Mouse (Mus musculus): Measurements from ENCODE around the gene Cpeb2. TPM values are rescaled to one million over a fixed set of nuclear protein-coding genes. Genes with fewer than 3 reads are reported as not detected.
A peak's percentile ranks its signal among the peaks of the same experiment; 100 is the strongest.

Cpeb2 gene
- 10.7 and 12.4 TPM in 2 replicates for total RNA-seq (2014; rRNA removed; ENCODE audit: low replicate concordance)
- polyA plus RNA-seq (2015; fragmentation: Nextera tagmentation; extraction: Ambion mirVana), result 5.8 and 6.1 TPM in 2 replicates

- Histone ChIP-seq H3K9me3 (replicated peaks; ENCODE audit: control insufficient read depth, low read length) (no peaks in the 10 kb centered on the region), H3K4me2 (ENCODE audit: low read depth, low read length) (peak within 1 kb of the TSS; percentile 65), H3K4me1 (ENCODE audit: control insufficient read depth, insufficient read depth) (no peaks in the 10 kb centered on the region), H3K27ac (ENCODE audit: low read depth) (peak within 1 kb of the TSS; percentile 99), H3K27me3 (ENCODE audit: control insufficient read depth, insufficient read depth, low read length) (no peaks in the 10 kb centered on the region), H3K36me3 (replicated peaks; ENCODE audit: control insufficient read depth, insufficient read depth, low read length) (no peaks in the 10 kb centered on the region), H3K9ac (replicated peaks; ENCODE audit: low read depth, low read length) (peak within 1 kb of the TSS; percentile 94), H3K4me3 (ENCODE audit: low read depth, low read length) (peak within 1 kb of the TSS; percentile 72)
- peak; percentile 91 for DNase-seq (ENCODE audit: low spot score)
- ATAC-seq (ENCODE audit: insufficient read depth, low read depth), result peak; percentile 90
- under 1% methylated on average over 72 of the region's 89 CpGs for WGBS
- no peak for TF ChIP-seq EP300 (IDR thresholded peaks at IDR 0.05; ENCODE audit: low read depth)
- TF ChIP-seq CTCF (IDR thresholded peaks at IDR 0.05; ENCODE audit: low read depth), result no peak
These were observed at the start of gene Cpeb2 for GRCm38 (mm10) chr5:43232480-43233315. Cpeb2 (plus strand) TSS chr5:43233170.

DNA sequence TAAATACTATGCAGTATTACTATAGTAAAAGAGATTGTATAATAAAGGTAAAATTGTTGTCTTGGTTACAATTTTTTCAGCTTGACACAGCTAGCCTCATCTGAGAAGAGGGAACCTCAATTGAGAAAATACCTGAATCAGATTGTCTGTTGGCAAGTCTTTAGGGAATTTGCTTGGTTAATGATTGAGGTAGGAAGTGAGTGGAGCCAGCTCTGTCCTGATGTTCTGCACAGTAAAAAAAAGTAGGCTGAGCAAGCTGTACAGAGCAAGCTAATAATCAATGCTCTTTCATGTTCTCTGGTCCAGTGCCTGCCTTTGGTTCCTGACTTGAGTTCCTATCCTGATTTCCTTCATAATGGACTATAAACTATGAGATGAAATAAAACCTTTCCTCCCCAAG, 49.4 kb upstream of the Cpeb2 start:
- H3K9me3 ChIP-seq (replicated peaks; ENCODE audit: control insufficient read depth, low read length), result no peaks in the 10 kb centered on the region
- H3K36me3 ChIP-seq (replicated peaks; ENCODE audit: control insufficient read depth, insufficient read depth, low read length), result no peaks in the 10 kb centered on the region
- H3K9ac ChIP-seq (replicated peaks; ENCODE audit: low read depth, low read length), result no peak overlapping the region
- H3K4me1 ChIP-seq (ENCODE audit: control insufficient read depth, insufficient read depth), result no peaks in the 10 kb centered on the region
- H3K4me3 ChIP-seq (ENCODE audit: low read depth, low read length), result no peak overlapping the region
- no peak for TF ChIP-seq CTCF (IDR thresholded peaks at IDR 0.05; ENCODE audit: low read depth)
- no peak for DNase-seq (ENCODE audit: low spot score)
- H3K4me2 ChIP-seq (ENCODE audit: low read depth, low read length), result no peak overlapping the region
- no peak for ATAC-seq (ENCODE audit: insufficient read depth, low read depth)
- no peak overlapping the region for H3K27ac ChIP-seq (ENCODE audit: low read depth)
- H3K27me3 ChIP-seq (ENCODE audit: control insufficient read depth, insufficient read depth, low read length), result no peaks in the 10 kb centered on the region

DNA sequence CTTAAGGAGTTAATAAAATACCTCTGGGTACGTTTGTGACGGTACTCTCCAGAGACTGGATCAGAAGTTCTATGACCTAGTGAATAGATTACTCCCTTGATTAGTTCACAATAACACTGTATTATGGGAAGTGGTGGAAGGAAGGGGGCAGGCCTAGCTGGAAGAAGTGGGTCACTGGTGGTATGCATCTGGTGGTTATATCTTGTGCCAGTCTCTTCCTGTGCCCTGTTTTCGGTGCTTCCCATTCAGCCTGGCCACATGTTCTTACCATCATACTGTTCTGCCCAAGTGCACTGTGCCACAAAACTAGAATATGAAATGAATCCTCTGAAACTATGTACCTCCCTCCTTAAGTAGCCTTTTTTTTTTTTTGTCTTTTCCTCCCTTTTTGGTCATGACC, 48.1 kb upstream of the Cpeb2 start:
- ATAC-seq (ENCODE audit: insufficient read depth, low read depth) (no peak), DNase-seq (ENCODE audit: low spot score) (no peak)
- Histone ChIP-seq H3K9me3 (replicated peaks; ENCODE audit: control insufficient read depth, low read length) (no peaks in the 10 kb centered on the region), H3K4me1 (ENCODE audit: control insufficient read depth, insufficient read depth) (no peaks in the 10 kb centered on the region), H3K36me3 (replicated peaks; ENCODE audit: control insufficient read depth, insufficient read depth, low read length) (no peaks in the 10 kb centered on the region), H3K4me2 (ENCODE audit: low read depth, low read length) (no peak overlapping the region), H3K27ac (ENCODE audit: low read depth) (no peak overlapping the region), H3K9ac (replicated peaks; ENCODE audit: low read depth, low read length) (no peak overlapping the region), H3K27me3 (ENCODE audit: control insufficient read depth, insufficient read depth, low read length) (no peaks in the 10 kb centered on the region), H3K4me3 (ENCODE audit: low read depth, low read length) (no peak overlapping the region)
- 57% methylated on average over 3 of the region's 3 CpGs for WGBS
- TF ChIP-seq EP300 (IDR thresholded peaks at IDR 0.05; ENCODE audit: low read depth), result no peak
- TF ChIP-seq CTCF (IDR thresholded peaks at IDR 0.05; ENCODE audit: low read depth), result no peak

DNA sequence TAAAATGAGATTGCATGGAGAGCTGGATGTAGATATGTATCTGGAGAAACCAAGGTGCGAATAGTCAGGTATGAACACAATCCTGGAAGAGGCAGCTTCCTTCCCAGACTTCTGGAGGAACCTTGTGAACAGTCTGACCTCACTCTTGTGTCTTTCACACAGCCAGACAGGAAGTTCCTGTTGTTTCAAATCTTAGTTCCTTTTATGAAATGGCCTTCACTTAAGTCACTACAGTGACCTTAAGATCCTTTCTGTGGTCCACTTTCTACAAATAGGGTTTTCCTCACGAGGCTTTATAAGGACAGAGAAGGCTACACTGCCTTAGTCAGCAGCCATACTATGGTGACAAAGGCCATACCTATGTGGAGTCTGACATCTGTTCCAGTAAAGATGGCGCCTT, 47.5 kb upstream of the Cpeb2 start:
- no peak overlapping the region for H3K27ac ChIP-seq (ENCODE audit: low read depth)
- no peaks in the 10 kb centered on the region for H3K4me1 ChIP-seq (ENCODE audit: control insufficient read depth, insufficient read depth)
- TF ChIP-seq CTCF (IDR thresholded peaks at IDR 0.05; ENCODE audit: low read depth), result no peak
- TF ChIP-seq EP300 (IDR thresholded peaks at IDR 0.05; ENCODE audit: low read depth), result no peak
- ATAC-seq (ENCODE audit: insufficient read depth, low read depth) (no peak), DNase-seq (ENCODE audit: low spot score) (no peak)
- no peak overlapping the region for H3K9ac ChIP-seq (replicated peaks; ENCODE audit: low read depth, low read length)
- H3K27me3 ChIP-seq (ENCODE audit: control insufficient read depth, insufficient read depth, low read length), result no peaks in the 10 kb centered on the region
- H3K4me3 ChIP-seq (ENCODE audit: low read depth, low read length), result no peak overlapping the region
- H3K36me3 ChIP-seq (replicated peaks; ENCODE audit: control insufficient read depth, insufficient read depth, low read length), result no peaks in the 10 kb centered on the region
- WGBS, result 65% methylated on average over 3 of the region's 3 CpGs
- H3K4me2 ChIP-seq (ENCODE audit: low read depth, low read length), result no peak overlapping the region
- no peaks in the 10 kb centered on the region for H3K9me3 ChIP-seq (replicated peaks; ENCODE audit: control insufficient read depth, low read length)

DNA sequence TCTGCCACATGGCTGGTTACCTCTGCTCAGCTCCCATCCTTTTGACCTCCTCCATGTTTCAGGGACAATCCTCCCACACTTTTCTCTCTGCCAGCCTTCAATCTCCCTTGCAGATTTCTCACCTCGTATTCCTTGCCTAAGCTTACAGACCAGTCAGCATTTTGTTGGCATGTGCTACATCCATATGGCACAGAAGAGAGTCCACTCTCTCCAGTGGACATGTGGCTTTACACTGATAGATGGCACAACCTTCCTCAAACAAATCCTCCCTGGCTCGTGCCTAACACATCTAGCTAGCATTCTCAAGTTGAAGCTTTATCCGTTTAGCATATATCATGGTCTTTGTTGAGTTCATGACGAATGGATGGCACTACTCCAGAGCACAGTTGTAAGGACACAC, 32.3 kb upstream of the Cpeb2 start:
- no peaks in the 10 kb centered on the region for H3K4me1 ChIP-seq (ENCODE audit: control insufficient read depth, insufficient read depth)
- H3K9me3 ChIP-seq (replicated peaks; ENCODE audit: control insufficient read depth, low read length), result no peaks in the 10 kb centered on the region; the same call in 1 of the 2 replicates
- H3K4me2 ChIP-seq (ENCODE audit: low read depth, low read length), result no peak overlapping the region
- TF ChIP-seq EP300 (IDR thresholded peaks at IDR 0.05; ENCODE audit: low read depth) (no peak), CTCF (IDR thresholded peaks at IDR 0.05; ENCODE audit: low read depth) (no peak)
- no peaks in the 10 kb centered on the region for H3K27me3 ChIP-seq (ENCODE audit: control insufficient read depth, insufficient read depth, low read length)
- H3K9ac ChIP-seq (replicated peaks; ENCODE audit: low read depth, low read length), result no peak overlapping the region
- DNase-seq (ENCODE audit: low spot score) (no peak), ATAC-seq (ENCODE audit: insufficient read depth, low read depth) (no peak)
- WGBS, result 69% methylated on average over 4 of the region's 4 CpGs
- H3K4me3 ChIP-seq (ENCODE audit: low read depth, low read length), result no peak overlapping the region
- no peaks in the 10 kb centered on the region for H3K36me3 ChIP-seq (replicated peaks; ENCODE audit: control insufficient read depth, insufficient read depth, low read length)
- no peak overlapping the region for H3K27ac ChIP-seq (ENCODE audit: low read depth)

All from heart, postnatal 0 days (tissue).